Mouse (Mus musculus): ENCODE results near the gene Wwox. TPM values are rescaled to one million over a fixed set of nuclear protein-coding genes. Genes with fewer than 3 reads are reported as not detected.
A peak's percentile ranks its signal among the peaks of the same experiment; 100 is the strongest.

Wwox gene
- polyA plus RNA-seq, 1 experiment from 2014 or later, result 9.0 TPM

DNA sequence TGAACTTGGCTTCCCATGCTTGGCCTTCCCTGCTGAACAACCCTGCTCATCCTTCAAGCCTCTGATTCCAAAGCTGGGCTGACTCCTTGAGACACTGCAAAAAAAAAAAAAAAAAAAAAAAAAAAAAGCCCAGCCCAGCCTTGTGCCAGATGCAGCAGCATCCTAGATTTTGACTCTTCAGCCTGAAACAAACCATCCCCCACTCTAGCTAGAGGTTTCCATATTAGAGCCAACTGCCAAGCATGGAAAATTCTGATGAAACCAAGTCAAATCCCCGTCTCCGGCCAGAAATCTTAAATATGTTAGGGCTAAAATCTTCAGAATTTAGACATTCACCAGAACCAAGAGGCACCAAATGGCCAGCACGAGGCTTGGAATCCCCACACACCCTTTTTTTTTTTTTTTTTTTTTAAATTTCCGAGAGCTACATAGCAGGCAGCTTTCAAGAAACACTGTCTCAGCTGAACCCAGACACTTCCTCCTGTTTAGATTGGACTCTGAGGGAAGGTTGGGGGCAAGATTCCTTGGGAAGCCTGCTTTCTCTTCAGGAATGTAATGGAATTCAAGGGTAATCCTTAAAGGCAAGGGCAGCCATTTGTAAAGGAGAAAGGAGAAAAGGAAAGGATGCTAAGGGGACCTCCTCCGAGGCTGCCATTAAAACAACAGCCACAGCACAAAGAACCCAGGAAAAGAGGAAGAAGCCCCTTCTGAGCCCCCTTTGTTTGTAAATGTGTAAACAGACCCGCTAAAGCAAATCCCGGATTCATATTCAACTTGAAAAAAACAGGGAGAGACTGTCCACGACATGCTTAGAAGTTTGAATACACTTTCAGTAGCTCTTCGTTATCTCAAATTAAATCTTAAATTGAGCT lies 570.7 kb downstream of the Wwox start:
- 36% methylated on average over 9 of the region's 9 CpGs for WGBS
- no peak for ATAC-seq (ENCODE audit: extremely low read depth, insufficient number of reproducible peaks, low FRiP score, low TSS enrichment)
- Histone ChIP-seq H3K36me3 (no peaks in the 10 kb centered on the region), H3K4me2 (no peak overlapping the region), H3K27me3 (replicated peaks) (no peaks in the 10 kb centered on the region), H3K9me3 (no peaks in the 10 kb centered on the region), H3K4me1 (peaks cover 47% of the 10 kb centered on the region), H3K4me3 (no peak overlapping the region), H3K27ac (replicated peaks) (peak overlapping the region; percentile 32; the same call in 1 of the 2 replicates), H3K9ac (no peak overlapping the region)

DNA sequence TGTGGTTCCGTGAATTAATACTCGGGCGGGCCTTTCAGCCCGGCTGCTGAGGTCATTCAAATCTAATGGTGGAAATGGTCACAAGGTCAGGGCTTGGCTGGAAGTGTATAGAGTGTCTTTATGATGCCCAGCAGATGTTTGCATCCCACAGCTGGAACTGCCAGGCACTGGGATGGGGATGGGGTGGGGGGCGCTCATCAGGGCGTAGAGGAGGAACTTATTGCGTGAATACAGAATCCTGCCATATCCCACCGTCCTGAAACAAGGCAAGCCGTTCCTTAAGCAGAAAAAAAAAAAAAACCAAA lies 571.3 kb downstream of the Wwox start:
- ATAC-seq (ENCODE audit: extremely low read depth, insufficient number of reproducible peaks, low FRiP score, low TSS enrichment), result no peak
- no peaks in the 10 kb centered on the region for H3K27me3 ChIP-seq (replicated peaks)
- no peaks in the 10 kb centered on the region for H3K9me3 ChIP-seq
- peaks cover 44% of the 10 kb centered on the region for H3K4me1 ChIP-seq
- no peak overlapping the region for H3K9ac ChIP-seq
- 66% methylated on average over 9 of the region's 9 CpGs for WGBS
- peak overlapping the region; percentile 29; the same call in 1 of the 2 replicates for H3K27ac ChIP-seq (replicated peaks)
- no peak overlapping the region for H3K4me2 ChIP-seq
- H3K36me3 ChIP-seq, result no peaks in the 10 kb centered on the region
- H3K4me3 ChIP-seq, result no peak overlapping the region

DNA sequence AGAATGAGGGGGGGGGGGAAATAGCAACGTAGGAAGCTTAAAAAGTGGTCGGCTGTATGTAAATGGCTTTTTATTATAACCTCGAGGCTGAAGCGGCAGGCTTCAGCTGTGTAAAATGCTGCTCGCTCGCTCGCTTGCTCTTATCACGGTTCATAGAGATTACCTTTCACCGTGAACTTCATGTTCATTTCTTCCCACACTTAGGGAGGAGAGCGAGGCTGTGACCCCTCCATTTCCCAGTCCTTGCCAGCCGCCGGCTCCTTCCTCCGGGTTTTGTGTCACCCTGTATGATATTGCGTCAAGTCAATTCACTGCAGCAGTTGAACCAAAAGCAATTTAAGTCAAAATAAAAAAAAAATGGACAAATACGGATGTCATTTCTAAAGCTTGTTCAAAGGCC lies 580.2 kb downstream of the Wwox start:
- Histone ChIP-seq H3K4me2 (peak overlapping the region; percentile 57), H3K36me3 (no peaks in the 10 kb centered on the region), H3K9ac (0 out of 2 replicates have a peak overlapping the region, but pooled peaks have one; percentile 30), H3K9me3 (no peaks in the 10 kb centered on the region), H3K27me3 (replicated peaks) (no peaks in the 10 kb centered on the region), H3K4me1 (peaks cover 17% of the 10 kb centered on the region), H3K4me3 (peak overlapping the region; percentile 18; the same call in 1 of the 2 replicates), H3K27ac (replicated peaks) (no peak overlapping the region)
- 32% methylated on average over 15 of the region's 15 CpGs for WGBS
- ATAC-seq (ENCODE audit: extremely low read depth, insufficient number of reproducible peaks, low FRiP score, low TSS enrichment), result no peak

DNA sequence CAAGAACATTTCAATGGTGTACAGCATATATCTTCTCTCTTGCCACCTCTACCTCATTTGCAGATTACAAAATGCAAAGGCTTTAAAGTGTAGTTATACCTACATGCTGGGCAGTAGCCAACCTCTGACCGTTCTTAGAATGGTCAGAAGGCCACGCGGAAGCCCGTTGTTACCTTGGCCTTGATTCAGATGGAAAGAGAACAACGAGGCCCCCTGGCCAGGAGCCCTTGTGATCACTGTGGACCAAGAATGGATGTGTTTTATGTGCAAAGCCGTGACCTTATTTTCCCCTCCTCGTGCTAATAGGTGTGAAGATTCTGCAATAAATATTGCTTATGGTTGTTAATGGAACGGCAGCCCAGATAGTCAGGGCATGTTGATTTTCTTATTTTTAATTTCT lies 582.3 kb downstream of the Wwox start:
- WGBS, result 80% methylated on average over 8 of the region's 8 CpGs
- H3K9me3 ChIP-seq, result no peaks in the 10 kb centered on the region
- no peak overlapping the region for H3K9ac ChIP-seq
- no peak overlapping the region for H3K4me3 ChIP-seq
- H3K36me3 ChIP-seq, result no peaks in the 10 kb centered on the region
- no peak for ATAC-seq (ENCODE audit: extremely low read depth, insufficient number of reproducible peaks, low FRiP score, low TSS enrichment)
- no peak overlapping the region for H3K27ac ChIP-seq (replicated peaks)
- H3K4me2 ChIP-seq, result no peak overlapping the region
- no peaks in the 10 kb centered on the region for H3K27me3 ChIP-seq (replicated peaks)
- peaks cover 14% of the 10 kb centered on the region for H3K4me1 ChIP-seq

DNA sequence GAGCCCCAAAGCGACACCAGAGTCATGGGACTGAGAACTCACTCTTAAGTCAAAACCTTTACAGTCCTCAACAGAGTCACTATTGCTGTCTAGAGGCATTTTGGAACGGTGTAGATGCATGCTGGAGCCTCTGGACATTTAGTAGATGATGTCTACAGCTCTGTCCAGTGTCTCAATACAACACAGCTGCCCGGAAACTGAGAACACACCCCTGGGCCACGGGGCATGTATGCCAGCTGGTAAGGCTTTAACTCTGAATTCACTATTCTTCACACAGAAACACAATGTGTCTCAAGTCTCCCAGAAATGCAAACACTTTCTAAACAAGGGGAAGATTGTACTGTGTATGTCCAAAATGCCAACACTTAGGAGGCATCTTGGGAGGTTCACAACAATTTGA lies 584.6 kb downstream of the Wwox start:
- Histone ChIP-seq H3K4me2 (no peak overlapping the region), H3K4me3 (no peak overlapping the region), H3K4me1 (peaks cover 13% of the 10 kb centered on the region), H3K27me3 (replicated peaks) (no peaks in the 10 kb centered on the region), H3K36me3 (no peaks in the 10 kb centered on the region), H3K9me3 (no peaks in the 10 kb centered on the region), H3K27ac (replicated peaks) (no peak overlapping the region), H3K9ac (no peak overlapping the region)
- no peak for ATAC-seq (ENCODE audit: extremely low read depth, insufficient number of reproducible peaks, low FRiP score, low TSS enrichment)
- 80% methylated on average over 4 of the region's 4 CpGs for WGBS

DNA sequence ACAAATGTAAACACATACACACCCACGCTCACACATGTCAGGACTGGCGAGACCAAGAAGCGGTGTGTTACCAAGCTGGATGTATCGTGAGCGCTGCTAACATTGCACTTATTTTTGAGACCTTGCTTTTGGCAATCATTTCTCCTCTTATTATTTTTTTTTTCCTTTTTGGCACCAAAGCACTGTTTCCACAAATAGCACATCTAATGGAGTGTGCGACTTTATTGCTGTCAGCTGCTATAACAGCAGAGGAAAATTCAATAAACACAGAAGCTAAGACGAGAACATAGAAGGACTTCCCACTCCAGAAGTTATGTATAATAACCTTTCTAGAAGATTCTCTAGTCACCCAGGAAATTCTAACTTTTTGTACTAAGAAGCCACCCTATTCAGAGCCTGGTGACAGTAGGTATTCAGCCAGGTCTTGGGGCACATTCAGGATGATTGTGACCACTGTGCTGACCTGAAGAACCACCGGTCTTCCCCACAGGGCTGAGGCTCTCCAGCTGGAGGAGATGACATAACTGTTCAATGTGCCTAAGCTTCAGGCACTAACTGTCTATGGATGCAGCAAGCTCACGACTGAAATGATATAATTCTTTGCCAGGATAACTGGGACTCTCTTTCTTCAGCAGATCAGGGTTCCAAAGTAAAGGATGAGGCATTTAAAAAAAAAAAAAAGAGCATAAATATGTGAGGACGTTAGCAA lies 586.1 kb downstream of the Wwox start:
- Histone ChIP-seq H3K27me3 (replicated peaks) (no peaks in the 10 kb centered on the region), H3K4me3 (no peak overlapping the region), H3K36me3 (no peaks in the 10 kb centered on the region), H3K4me1 (peaks cover 11% of the 10 kb centered on the region), H3K9ac (no peak overlapping the region), H3K27ac (replicated peaks) (no peak overlapping the region), H3K9me3 (no peaks in the 10 kb centered on the region), H3K4me2 (no peak overlapping the region)
- WGBS, result 67% methylated on average over 10 of the region's 10 CpGs
- ATAC-seq (ENCODE audit: extremely low read depth, insufficient number of reproducible peaks, low FRiP score, low TSS enrichment), result no peak

DNA sequence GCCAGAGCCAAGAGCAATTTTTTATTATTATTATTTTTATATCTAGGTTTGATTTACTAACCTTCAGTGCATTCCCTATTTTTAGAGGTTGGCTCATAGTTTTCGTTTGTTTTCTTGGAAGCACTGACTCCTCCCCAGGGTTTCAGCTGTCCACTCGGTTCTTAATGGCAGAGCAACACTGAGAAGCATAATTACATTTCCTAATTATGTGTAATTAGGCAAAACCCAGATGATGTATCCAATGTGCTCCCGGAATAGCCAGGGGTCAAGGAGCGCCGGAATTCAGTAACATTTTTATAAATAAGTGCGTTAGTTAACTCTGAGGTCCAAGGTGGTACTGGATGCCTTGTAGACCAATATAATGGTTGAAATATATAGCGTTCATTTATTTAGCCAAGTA lies 586.7 kb downstream of the Wwox start:
- H3K9me3 ChIP-seq, result no peaks in the 10 kb centered on the region
- ATAC-seq (ENCODE audit: extremely low read depth, insufficient number of reproducible peaks, low FRiP score, low TSS enrichment), result no peak
- H3K36me3 ChIP-seq, result no peaks in the 10 kb centered on the region
- WGBS, result 77% methylated on average over 7 of the region's 7 CpGs
- no peaks in the 10 kb centered on the region for H3K27me3 ChIP-seq (replicated peaks)
- no peak overlapping the region for H3K4me3 ChIP-seq
- H3K9ac ChIP-seq, result no peak overlapping the region
- no peak overlapping the region for H3K4me2 ChIP-seq
- H3K27ac ChIP-seq (replicated peaks), result no peak overlapping the region
- H3K4me1 ChIP-seq, result peaks cover 15% of the 10 kb centered on the region

DNA sequence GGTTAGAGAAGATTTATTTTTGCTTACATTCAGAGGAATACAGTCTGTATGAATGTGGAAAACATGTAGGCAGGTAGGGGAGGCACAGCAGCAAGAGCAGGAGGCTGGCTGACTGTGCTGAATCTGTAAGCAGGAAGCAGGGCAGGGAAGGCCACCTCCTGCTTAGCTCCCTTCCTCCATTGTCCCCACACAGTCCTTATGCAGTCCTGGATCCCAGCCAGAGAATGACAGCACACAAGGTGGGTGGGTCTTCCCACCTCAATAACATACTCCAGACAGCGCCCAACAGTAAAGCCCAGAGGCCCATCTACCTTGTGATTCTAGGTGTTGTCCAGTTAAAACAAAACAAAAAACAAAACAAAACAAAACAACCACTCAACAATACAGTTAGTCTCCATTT lies 593.7 kb downstream of the Wwox start:
- Histone ChIP-seq H3K4me1 (peaks cover 11% of the 10 kb centered on the region), H3K9me3 (no peaks in the 10 kb centered on the region), H3K4me3 (no peak overlapping the region), H3K4me2 (no peak overlapping the region), H3K27me3 (replicated peaks) (no peaks in the 10 kb centered on the region), H3K27ac (replicated peaks) (no peak overlapping the region), H3K9ac (no peak overlapping the region), H3K36me3 (no peaks in the 10 kb centered on the region)
- no peak for ATAC-seq (ENCODE audit: extremely low read depth, insufficient number of reproducible peaks, low FRiP score, low TSS enrichment)
- WGBS, result 52% methylated on average over 1 of the region's 1 CpGs

DNA sequence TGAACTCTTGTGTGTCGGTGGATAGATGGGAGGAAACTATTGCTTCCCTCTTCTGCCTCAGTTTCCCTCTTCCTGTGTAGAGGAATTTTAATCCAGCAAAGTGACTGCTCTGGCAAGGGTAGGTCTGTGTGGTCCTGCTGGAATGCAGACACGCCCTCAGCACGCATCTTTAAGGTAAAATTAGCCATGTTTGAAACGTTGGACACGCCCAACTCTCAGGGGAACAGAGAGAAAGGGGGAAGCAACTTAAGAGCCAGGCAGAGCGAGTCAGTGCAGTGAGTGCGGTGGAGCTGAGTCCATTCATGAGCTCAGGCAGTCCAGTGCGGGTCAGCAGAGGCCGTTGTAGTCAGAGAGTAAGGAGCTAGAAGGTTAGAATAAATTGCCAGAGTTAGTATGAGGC lies 596.6 kb downstream of the Wwox start:
- H3K27ac ChIP-seq (replicated peaks), result no peak overlapping the region
- H3K36me3 ChIP-seq, result no peaks in the 10 kb centered on the region
- no peaks in the 10 kb centered on the region for H3K9me3 ChIP-seq
- no peak overlapping the region for H3K4me2 ChIP-seq
- no peak overlapping the region for H3K9ac ChIP-seq
- H3K27me3 ChIP-seq (replicated peaks), result no peaks in the 10 kb centered on the region
- no peak overlapping the region for H3K4me3 ChIP-seq
- no peak for ATAC-seq (ENCODE audit: extremely low read depth, insufficient number of reproducible peaks, low FRiP score, low TSS enrichment)
- 81% methylated on average over 9 of the region's 9 CpGs for WGBS
- H3K4me1 ChIP-seq, result no peaks in the 10 kb centered on the region

DNA sequence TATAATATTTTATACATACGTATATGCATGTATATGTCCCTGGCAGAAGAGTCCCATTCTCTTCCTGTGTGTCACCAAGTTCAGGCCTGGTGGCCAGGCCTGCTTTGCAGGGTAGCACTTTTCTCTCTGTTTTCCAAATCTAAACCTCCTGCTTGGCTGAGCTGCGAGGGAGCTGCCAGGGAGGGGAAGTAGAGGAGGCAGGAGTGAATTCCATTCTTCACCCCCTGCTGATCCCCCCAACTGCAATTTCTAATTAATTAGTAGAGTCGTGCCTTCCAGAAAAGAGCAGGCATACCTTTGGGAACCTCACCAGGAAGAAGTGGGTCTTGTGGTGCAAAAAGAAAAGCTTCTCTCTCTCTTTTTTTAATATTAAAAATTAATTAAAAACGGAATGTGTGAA lies 599.0 kb downstream of the Wwox start:
- no peaks in the 10 kb centered on the region for H3K27me3 ChIP-seq (replicated peaks)
- H3K27ac ChIP-seq (replicated peaks), result no peak overlapping the region
- 32% methylated on average over 4 of the region's 4 CpGs for WGBS
- H3K9me3 ChIP-seq, result no peaks in the 10 kb centered on the region
- ATAC-seq (ENCODE audit: extremely low read depth, insufficient number of reproducible peaks, low FRiP score, low TSS enrichment), result no peak
- H3K4me2 ChIP-seq, result no peak overlapping the region
- H3K4me3 ChIP-seq, result no peak overlapping the region
- no peaks in the 10 kb centered on the region for H3K4me1 ChIP-seq
- no peak overlapping the region for H3K9ac ChIP-seq
- H3K36me3 ChIP-seq, result no peaks in the 10 kb centered on the region

DNA sequence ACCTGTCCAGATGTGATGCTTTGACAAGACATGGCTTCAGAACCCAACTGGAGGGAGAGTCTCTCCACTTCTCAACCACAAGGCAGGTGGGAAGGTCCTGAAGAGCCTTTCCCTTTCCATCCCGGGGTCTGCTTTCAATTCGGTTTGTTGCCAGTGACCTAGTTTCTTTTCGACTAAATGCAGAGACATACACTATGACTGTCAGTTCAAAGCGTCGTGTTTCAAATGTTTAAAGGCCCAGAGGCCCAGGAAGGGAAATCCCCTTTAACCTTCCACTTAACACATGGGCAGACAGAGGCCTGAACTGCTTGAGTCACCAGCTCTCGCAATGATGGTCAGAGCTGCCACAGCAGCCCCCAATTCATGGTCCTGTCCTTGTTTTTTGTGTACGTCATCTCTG lies 606.3 kb downstream of the Wwox start:
- Histone ChIP-seq H3K27ac (replicated peaks) (no peak overlapping the region), H3K4me2 (no peak overlapping the region), H3K9ac (no peak overlapping the region), H3K36me3 (no peaks in the 10 kb centered on the region), H3K4me3 (no peak overlapping the region), H3K9me3 (no peaks in the 10 kb centered on the region), H3K27me3 (replicated peaks) (no peaks in the 10 kb centered on the region), H3K4me1 (0 out of 2 replicates have a peak, but pooled peaks cover 3% of the 10 kb centered on the region)
- WGBS, result 60% methylated on average over 7 of the region's 7 CpGs
- ATAC-seq (ENCODE audit: extremely low read depth, insufficient number of reproducible peaks, low FRiP score, low TSS enrichment), result no peak

DNA sequence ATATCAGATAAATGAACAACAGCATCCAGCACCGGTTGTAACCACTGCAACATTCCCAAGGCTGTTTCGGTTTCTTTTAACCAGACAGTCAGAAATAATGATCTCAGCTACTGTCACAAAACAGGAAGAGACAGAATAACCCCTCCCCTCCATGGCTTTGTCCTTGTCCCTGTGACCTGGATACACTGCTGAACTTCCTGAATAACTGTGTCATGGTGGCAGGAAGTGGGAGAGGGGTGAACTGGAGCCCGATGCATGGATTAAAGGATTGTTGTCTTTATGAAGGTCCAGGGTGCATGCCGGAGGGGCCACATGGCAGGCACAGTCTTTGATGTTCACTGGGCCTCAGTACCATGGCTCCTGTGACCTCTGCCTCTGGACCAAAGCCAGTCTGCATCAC lies 607.0 kb downstream of the Wwox start:
- H3K27ac ChIP-seq (replicated peaks), result no peak overlapping the region
- no peaks in the 10 kb centered on the region for H3K27me3 ChIP-seq (replicated peaks)
- H3K9ac ChIP-seq, result no peak overlapping the region
- WGBS, result 70% methylated on average over 4 of the region's 4 CpGs
- ATAC-seq (ENCODE audit: extremely low read depth, insufficient number of reproducible peaks, low FRiP score, low TSS enrichment), result no peak
- H3K36me3 ChIP-seq, result no peaks in the 10 kb centered on the region
- no peak overlapping the region for H3K4me3 ChIP-seq
- no peaks in the 10 kb centered on the region for H3K9me3 ChIP-seq
- 0 out of 2 replicates have a peak, but pooled peaks cover 3% of the 10 kb centered on the region for H3K4me1 ChIP-seq
- H3K4me2 ChIP-seq, result no peak overlapping the region

Measured in heart, embryonic 13.5 days (tissue).